Comparison of ENCODE assay signal across 9 mouse cellular contexts in the genomic region with DNA sequence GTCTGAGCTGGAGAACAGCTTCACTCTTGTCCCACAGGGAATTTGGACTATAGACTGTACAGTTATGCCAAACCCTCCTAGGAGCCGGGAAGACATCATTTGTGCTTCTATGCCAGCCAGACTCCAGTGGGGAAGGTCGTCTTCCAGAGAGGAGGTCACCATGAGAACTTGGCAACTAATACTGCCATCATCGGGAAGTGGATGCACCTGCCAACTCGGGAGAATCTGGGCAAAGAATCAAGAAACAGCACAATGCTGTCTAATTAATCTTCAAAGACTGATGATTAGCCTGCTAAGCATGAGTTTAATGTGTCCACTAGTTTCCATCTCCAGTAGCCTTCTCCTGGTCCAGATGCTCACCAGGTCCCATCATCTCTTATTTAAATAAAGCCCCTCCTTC.
A peak's percentile ranks its signal among the peaks of the same experiment; 100 is the strongest.
DNase-seq lines count a peak whose midpoint lies in the region; ATAC-seq lines count a peak whose summit lies in the region.
"Had no signal": no experiment of that assay in that cellular context is flagged by ENCODE, and none has a peak within 500 bp of the region (broad histone marks: within the 10 kb centered on the region; RNA-seq: fewer than 3 reads in every experiment).

No protein-coding gene starts in this region.

- no peak overlapping the region for H3K4me2 ChIP-seq in forebrain, embryonic 16.5 days (ENCODE audit: low read length)
- H3K4me2 ChIP-seq in midbrain, embryonic 13.5 days (replicated peaks) = no peak overlapping the region

- no peaks in the 10 kb centered on the region for H3K36me3 ChIP-seq in forebrain, embryonic 16.5 days (ENCODE audit: control insufficient read depth, insufficient read depth)
- H3K36me3 ChIP-seq in midbrain, embryonic 13.5 days = no peaks in the 10 kb centered on the region

- 27% methylated on average over 4 of the region's 4 CpGs for WGBS in forebrain, embryonic 16.5 days
- 64% methylated on average over 4 of the region's 4 CpGs for WGBS in midbrain, embryonic 13.5 days

- no peak for DNase-seq in frontal cortex, postnatal 25 days (ENCODE audit: low spot score in 2 of 2)
- DNase-seq in ovary, postnatal 14 days (ENCODE audit: low spot score) = peak; percentile 3
- no peak for DNase-seq in ovary, postnatal 36 days (ENCODE audit: low spot score)
- peak; percentile 7 to 56 for DNase-seq in left cerebral cortex, postnatal 14 days (ENCODE audit: low spot score in 2 of 2)
- DNase-seq in T-cell, adult 2 months (ENCODE audit: low spot score) = no peak

- 0 out of 2 replicates have a peak, but pooled peaks cover 2% of the 10 kb centered on the region for H3K4me1 ChIP-seq in forebrain, embryonic 16.5 days (replicated peaks; ENCODE audit: control insufficient read depth, insufficient read depth, low read length)
- H3K4me1 ChIP-seq in midbrain, embryonic 13.5 days (replicated peaks) = no peaks in the 10 kb centered on the region

- no peaks in the 10 kb centered on the region for H3K9me3 ChIP-seq in forebrain, embryonic 16.5 days (ENCODE audit: control insufficient read depth, low read length)
- no peaks in the 10 kb centered on the region for H3K9me3 ChIP-seq in midbrain, embryonic 13.5 days

- no peak overlapping the region for H3K4me3 ChIP-seq in forebrain, embryonic 16.5 days (replicated peaks; ENCODE audit: low read length)
- no peak overlapping the region for H3K4me3 ChIP-seq in midbrain, embryonic 13.5 days (replicated peaks)
- H3K4me3 ChIP-seq: left cerebral cortex, adult 2 months had no signal

- ATAC-seq in frontal cortex, adult (ENCODE audit: low TSS enrichment) = peak; percentile 13
- peak; percentile 66 for ATAC-seq in forebrain, embryonic 16.5 days
- no peak for ATAC-seq in midbrain, embryonic 13.5 days

- no peak overlapping the region for H3K27ac ChIP-seq in forebrain, embryonic 16.5 days (ENCODE audit: low read length)
- no peak overlapping the region for H3K27ac ChIP-seq in midbrain, embryonic 13.5 days
- H3K27ac ChIP-seq: left cerebral cortex, adult 2 months had no signal

- H3K27me3 ChIP-seq in forebrain, embryonic 16.5 days (replicated peaks; ENCODE audit: control insufficient read depth, insufficient read depth, low read length) = no peaks in the 10 kb centered on the region
- H3K27me3 ChIP-seq in midbrain, embryonic 13.5 days = no peaks in the 10 kb centered on the region

- no peak overlapping the region for H3K9ac ChIP-seq in forebrain, embryonic 16.5 days (replicated peaks; ENCODE audit: low read depth, low read length)
- no peak overlapping the region for H3K9ac ChIP-seq in midbrain, embryonic 13.5 days (replicated peaks)

- intact Hi-C loops in left cerebral cortex, postnatal 14 days (cut with DNase I) = no loop called here

Comparison
In these comparisons a context has a peak if more than half of its experiments do, and no peak if none do; other contexts are left out.
1. DNase-seq: peak in ovary, postnatal 14 days (single experiment) and left cerebral cortex, postnatal 14 days (2 of 2); none in frontal cortex, postnatal 25 days (0 of 2), ovary, postnatal 36 days (single experiment) and T-cell, adult 2 months (single experiment).